Mouse (Mus musculus) right cerebral cortex, postnatal 10 days (tissue): ENCODE data around the gene Kptn.

Source experiments
- DNase-seq, 2 experiments: peaks; one replicate each; pipeline ENCODE4 v3.0.0; 2021; ENCODE audit warnings: low spot score in 2 of 2

Kptn gene

GRCm38 (mm10) chr7:16160702-16161101 lies 41.0 kb downstream of the Kptn start:
- peak; percentile 68 to 75 for DNase-seq

GRCm38 (mm10) chr7:16161302-16161701 lies 41.6 kb downstream of the Kptn start:
- no peak for DNase-seq

- peak; percentile 56 to 58 for DNase-seq
Observed at GRCm38 (mm10) chr7:16162036-16162435, 42.3 kb downstream of the Kptn start.

GRCm38 (mm10) chr7:16172141-16172581 lies 52.5 kb downstream of the Kptn start:
- DNase-seq, result no peak

GRCm38 (mm10) chr7:16172586-16173140 lies 53.0 kb downstream of the Kptn start:
- DNase-seq, result no peak

- no peak for DNase-seq
Observed at GRCm38 (mm10) chr7:16173146-16173545, 53.5 kb downstream of the Kptn start.

GRCm38 (mm10) chr7:16174597-16175541 lies 55.2 kb downstream of the Kptn start, which contains the start of gene Meis3:
Gene Meis3 (plus strand): TSS chr7:16175090.
- DNase-seq, result peak; percentile 83 to 87

GRCm38 (mm10) chr7:16175542-16175931 lies 55.8 kb downstream of the Kptn start:
- no peak for DNase-seq
